Mouse (Mus musculus) bone marrow macrophage, adult 2 months (primary cell): Measurements from ENCODE around the gene Stk40.

Source experiments
- CTCF ChIP-seq: IDR thresholded peaks from 2 replicates; pipeline ENCODE4 v1.5.1; 2012; ENCODE audit warnings: low read depth, mild to moderate bottlenecking, low read length, moderate library complexity
- POLR2A ChIP-seq: IDR thresholded peaks from 2 replicates; pipeline ENCODE4 v1.6.1; 2012; ENCODE audit warnings: mild to moderate bottlenecking, low read depth, low read length, borderline replicate concordance

GRCm38 (mm10) chr4:126065241-126065640 is 38.5 kb upstream of the Stk40 start:
- TF ChIP-seq POLR2A (no peak), CTCF (no peak)
